Mouse (Mus musculus): ENCODE data around the gene Gm10644.
"Not testable (repeated sequence)": the region's sequence is repeated elsewhere in the genome, so short reads cannot be mapped to it uniquely, and the experiment has no call there.

Gene Gm10644

GRCm38 (mm10) chr8:83955106-83955957, at the start of gene Gm10644, which contains the start of gene Asf1b:
TSS of gene Gm10644 (minus strand) at chr8:83955205.
TSS of gene Asf1b (plus strand) at chr8:83955507.
- peak; percentile 100 for DNase-seq

GRCm38 (mm10) chr8:84004533-84005201, 49.7 kb upstream of the Gm10644 start:
- peak; percentile 98 for DNase-seq

- no peak for DNase-seq
Observed at GRCm38 (mm10) chr8:84003612-84004246, 48.7 kb upstream of the Gm10644 start.

DNA sequence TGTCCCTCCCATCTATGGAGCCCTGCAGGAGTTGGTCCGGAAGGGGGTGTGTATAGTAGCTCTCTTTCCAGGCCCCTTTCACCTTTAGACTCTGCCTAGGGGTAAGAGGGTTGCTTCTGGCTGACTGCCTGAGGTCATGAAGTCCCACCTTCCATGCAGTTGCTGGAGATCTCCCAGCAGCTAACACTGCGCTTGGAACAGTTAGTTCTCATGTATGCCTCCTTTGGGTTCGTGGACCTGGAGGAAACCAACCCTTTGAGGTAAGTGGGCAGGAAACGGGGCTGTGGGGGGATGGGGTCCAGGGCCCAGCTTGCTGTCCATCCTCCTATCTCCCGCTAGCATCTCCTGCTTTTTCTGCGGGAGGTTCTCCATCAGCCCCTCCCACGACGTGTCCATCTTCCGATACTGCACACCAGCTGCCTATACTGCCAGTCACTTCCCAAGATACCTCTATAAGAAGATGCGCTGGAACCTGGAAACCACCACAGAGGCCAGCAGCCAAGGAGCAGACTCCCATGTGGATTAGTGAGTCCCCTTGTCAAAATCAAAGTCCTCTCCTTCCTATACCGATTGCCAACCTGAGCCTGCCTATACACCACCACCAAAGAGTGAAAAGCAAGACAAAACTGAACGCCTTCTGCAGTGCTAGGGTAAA, 48.1 kb upstream of the Gm10644 start:
- peak; percentile 79 for DNase-seq

DNA sequence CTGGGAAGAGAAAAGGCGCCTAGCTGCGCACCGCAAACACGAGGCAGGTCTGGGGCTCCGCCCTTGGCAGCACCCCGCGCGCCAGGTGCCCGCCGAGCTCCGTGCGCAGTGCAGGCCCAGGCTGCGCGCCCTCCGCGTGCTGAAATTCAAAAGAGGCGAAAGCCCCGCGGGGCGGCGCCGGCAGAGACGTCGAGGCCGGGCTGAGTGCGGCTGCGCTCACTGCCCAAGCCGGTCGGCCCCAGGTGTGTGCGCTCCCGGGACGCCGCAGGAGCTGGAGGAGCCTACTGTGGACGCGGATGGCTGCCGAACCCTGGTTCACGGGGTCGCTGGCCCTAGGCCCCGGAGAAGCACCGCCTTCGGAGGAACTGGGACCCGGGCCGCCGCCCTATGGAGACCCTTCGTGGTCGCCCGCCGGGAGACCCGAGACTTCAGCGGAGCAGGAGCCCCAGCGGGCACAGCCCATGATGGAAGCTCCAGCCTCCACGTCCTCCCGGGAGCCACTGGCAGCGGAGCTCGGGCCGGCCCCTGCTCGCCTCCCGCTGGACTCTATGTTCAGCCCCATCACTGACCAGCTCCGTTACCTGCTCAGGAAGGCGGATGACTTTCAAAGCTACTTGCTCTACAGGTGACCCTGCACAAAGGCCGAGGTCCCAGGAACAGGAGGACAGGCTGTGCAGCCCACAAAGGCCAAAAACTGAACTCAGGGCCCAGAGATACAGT, 46.4 kb upstream of the Gm10644 start, which contains the start of gene 1700067K01Rik:
1700067K01Rik (plus strand) TSS at position 222 of the 720 bp plus-strand sequence.
- DNase-seq, result peak; percentile 24

DNA sequence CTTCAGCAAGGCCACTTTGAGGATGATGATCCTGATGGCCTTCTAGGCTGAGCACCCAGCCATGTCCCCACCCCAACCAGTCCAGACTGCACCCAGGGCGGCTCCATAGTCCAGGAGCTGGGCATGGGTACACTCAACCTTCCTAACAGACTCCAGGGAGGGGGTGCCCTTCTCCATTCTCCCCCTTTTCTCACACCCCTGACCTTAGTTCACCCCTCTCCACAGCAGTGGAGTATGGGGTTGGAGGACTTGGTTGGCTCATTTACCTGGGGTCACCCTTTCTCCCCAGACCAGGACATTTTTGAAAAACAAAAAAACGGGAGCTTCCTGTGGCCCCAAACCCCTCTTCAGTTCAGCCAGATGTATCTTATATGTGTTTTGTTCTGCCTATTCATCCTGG, 44.8 kb upstream of the Gm10644 start:
- DNase-seq, result no peak

- DNase-seq, result peak; percentile 42
Observed at GRCm38 (mm10) chr8:83999057-83999705, 44.2 kb upstream of the Gm10644 start.

DNA sequence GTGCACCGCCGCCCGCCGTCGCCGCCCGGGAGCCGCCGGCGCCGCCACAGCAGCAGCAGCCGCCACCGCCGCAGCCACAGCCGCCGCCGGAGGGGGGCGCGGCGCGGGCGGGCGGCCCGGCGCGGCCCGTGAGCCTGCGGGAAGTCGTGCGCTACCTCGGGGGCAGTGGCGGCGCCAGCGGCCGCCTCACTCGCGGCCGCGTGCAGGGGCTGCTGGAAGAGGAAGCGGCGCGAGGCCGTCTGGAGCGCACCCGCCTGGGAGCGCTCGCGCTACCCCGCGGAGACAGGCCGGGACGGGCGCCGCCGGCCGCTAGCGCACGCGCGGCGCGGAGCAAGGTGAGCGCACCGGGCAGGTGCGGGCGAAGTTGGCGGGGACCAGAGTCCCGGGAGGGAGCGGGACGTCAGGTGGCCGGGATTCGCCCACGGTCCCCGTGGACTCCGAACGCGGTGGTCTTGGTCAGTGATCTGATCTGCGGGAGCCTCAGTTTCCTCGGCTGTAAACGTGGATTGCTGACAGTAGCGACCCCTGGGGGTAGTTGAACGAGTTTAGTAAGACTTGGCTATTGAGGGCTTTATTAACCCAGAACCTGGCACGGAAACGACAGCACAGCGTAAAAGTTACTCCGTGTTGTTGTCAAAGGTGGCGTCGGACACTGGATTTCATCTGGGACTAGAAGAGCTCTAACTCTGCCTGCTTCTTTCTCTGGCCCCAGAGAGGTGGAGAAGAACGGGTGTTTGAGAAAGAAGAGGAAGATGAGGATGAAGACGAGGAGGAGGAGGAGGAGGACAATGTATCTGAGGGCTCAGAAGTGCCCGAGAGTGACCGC, 43.4 kb upstream of the Gm10644 start:
- peak; percentile 80 for DNase-seq

DNA sequence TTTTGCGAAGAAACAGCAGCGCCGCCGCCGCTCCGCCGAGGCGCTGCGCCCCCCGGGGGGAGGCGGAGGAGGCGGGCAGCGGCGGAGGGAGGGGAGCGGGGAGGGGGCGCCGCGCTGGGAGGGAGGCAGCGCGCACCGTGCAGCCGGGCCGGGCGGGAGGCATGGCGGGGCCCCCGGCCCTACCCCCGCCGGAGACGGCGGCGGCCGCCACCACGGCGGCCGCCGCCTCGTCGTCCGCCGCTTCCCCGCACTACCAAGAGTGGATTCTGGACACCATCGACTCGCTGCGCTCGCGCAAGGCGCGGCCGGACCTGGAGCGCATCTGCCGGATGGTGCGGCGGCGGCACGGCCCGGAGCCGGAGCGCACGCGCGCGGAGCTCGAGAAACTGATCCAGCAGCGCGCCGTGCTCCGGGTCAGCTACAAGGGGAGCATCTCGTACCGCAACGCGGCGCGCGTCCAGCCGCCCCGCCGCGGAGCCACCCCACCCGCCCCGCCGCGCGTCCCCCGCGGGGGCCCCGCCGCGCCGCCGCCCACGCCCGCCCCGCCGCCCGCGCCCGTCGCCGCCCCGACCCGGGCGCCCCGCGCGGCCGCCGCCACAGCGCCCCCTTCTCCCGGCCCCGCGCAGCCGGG, 42.6 kb upstream of the Gm10644 start, which contains the start of gene Samd1:
Samd1 (plus strand) TSS at position 162 of the 631 bp plus-strand sequence.
- peak; percentile 41 for DNase-seq

DNA sequence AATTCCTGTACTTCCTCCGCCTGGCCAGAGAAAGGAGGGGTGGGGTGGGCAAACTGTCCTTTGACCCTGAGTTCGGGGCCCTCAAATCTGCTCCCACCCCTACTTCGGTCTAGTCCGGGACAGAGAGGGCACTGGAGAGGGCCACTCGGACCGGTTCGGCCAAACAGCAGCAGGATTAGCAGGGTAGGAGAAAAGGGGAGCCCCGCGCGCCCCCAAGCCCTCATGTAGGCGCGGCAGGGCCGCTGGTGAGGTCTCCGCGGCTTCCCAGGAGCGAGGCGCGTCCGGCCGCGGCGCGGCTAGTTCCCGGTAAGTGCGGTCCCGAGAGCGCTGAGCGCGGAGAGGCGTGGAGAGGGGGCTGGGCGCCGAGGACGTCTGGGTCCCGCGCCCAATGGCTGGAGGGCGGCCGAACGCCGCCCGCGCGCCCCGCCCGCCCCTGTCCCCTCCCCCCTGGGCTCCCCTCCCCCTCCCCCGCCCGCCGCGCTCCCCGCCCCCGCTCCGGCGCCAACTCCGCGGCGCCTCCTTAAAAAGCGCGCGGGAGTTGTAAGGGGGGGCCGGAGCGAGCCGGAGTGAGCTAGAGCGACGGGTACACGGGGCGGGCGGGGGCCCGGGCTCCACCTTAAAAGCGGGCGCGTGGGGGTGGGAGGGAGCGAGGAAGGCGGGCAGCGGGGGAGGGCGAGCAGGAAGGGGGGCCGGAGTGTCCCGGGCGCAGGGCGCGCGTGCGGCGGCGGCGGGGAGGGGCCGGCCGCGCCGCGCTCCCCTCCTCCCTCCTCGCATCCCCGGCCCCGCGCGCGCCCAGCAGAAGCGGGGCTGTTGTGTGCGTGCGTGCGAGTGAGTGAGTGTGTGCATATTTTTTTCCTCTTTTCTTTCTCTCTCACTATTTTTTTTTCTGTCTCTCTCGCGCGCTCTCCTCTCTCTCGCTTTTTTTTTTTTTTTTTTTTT, 41.8 kb upstream of the Gm10644 start:
- DNase-seq, result peak; percentile 83

DNA sequence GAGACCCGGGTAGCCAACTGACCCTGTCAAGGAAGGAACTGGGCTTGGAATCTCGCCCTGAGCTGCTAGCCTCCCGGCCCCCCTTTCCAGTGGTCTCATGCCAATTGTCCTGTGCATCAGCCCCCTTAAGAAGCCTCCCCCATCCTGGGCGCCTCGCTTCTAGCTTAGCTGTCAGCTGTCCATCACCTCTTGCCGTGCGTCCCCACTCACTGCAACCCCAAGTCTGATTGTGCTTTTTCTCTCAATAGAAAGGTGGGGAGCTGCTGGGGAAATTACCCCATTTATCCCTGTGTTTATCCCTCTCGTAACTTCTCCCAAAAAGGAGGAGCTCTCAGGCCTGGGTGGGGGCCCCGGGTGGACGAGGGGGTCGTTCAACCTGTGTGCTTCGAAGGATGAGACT, 41.0 kb upstream of the Gm10644 start:
- DNase-seq, result peak; percentile 40

DNA sequence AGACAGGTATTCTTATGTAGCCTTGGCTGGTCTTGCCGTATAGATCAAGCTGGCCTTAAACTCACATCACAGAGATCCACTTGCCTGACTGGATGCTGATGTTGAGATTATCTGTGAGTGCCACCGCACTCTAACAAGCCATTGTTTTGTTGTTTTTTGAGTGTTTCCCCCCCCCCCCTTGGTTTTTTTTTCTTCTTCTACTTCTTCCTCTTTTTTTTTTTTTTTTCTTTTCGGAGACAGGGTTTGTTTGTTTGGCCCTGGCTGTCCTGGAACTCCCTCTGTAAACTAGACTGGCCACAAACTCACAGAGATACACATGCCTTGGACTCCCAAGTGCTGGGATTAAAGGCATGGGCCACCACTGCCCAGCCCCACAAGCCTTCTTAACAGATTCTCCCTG, 39.0 kb upstream of the Gm10644 start:
- peak; percentile 11 for DNase-seq

DNA sequence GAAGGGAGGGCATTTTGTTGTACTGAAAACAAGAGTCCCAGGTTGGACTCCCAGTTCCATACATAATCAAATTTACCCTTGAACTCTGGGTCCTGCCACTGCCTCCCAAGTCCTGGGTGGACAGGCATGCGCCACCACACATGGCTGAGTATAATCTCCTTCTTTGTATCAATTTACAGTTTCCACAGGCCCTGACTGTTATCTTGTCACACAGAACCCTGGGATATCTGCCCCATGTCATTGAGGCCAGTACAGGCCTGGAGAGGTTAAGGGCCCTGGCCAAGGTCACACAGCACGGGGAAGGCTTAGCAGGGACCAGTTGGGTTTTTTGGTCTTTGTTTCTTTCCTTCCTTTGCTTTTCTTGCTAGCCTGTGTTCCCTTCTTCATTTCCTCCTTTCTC, 37.5 kb upstream of the Gm10644 start:
- DNase-seq, result no peak

GRCm38 (mm10) chr8:83990170-83990569, 35.2 kb upstream of the Gm10644 start:
- no peak for DNase-seq

GRCm38 (mm10) chr8:83989243-83989642, 34.2 kb upstream of the Gm10644 start:
- no peak for DNase-seq

GRCm38 (mm10) chr8:83983222-83983621, 28.2 kb upstream of the Gm10644 start:
- DNase-seq, result not testable (repeated sequence)

DNA sequence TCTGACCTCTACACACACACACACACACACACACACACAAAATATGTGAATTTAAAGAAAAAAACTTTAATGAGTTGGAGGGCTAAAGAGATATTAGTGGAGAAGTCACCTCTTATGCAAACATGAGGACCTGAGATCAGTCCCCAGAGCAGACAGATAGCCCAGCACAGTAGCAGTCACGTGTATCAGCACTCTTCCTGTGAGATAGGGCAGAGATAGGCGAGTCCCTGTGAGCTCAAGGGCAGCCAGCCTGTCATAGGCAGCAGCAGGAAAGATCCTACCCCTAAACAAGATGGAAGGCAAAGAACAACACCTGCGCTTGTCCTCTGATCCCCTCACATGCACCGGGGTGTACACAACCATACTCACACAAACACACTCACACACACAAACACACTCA, 27.4 kb upstream of the Gm10644 start:
- no peak for DNase-seq

- DNase-seq, result no peak
Observed at GRCm38 (mm10) chr8:83981533-83981932, 26.5 kb upstream of the Gm10644 start.

- DNase-seq, result no peak
Observed at GRCm38 (mm10) chr8:83980845-83981244, 25.8 kb upstream of the Gm10644 start.

All from kidney, adult 9 months (tissue).